Mouse (Mus musculus) gastrocnemius, adult 2 months (tissue): Measurements from ENCODE around the gene Lifr. TPM values are rescaled to one million over a fixed set of nuclear protein-coding genes. Genes with fewer than 3 reads are reported as not detected.

Source experiments
- DNase-seq: peaks from one replicate; pipeline ENCODE4 v3.0.0; 2022
- H3K27ac ChIP-seq: fragments of 200-600 bp; 2 replicates; pipeline ENCODE4 v1.8.1; 2022; ENCODE audit warnings: mild to moderate bottlenecking
- H3K4me3 ChIP-seq: fragments of 200-600 bp; 2 replicates; pipeline ENCODE4 v1.8.1; 2022; ENCODE audit warnings: mild to moderate bottlenecking, moderate library complexity
- CTCF ChIP-seq: fragments of 200-600 bp; IDR thresholded peaks from 2 replicates; pipeline ENCODE4 v1.8.1; 2022; ENCODE audit warnings: antibody characterized with exemption, mild to moderate bottlenecking, moderate library complexity
- intact Hi-C: fragments of 180-260 bp; cut with DNase I; formaldehyde crosslinking; loops from one replicate; pipeline ENCODE4 v1.15.1; 2025
- total RNA-seq, 2 experiments: library from RNA; stranded (reverse); gene quantifications; 2 replicates each; pipeline ENCODE4 v1.2.3; 2021

The Lifr gene
- total RNA-seq, 2 experiments from 2014 or later: 66.2 to 83.3 TPM

GRCm38 (mm10) chr15:7135982-7136562 lies 45.7 kb downstream of the Lifr start:
- intact Hi-C loops: loop anchor here (5.0 kb wide), 1 partner anchor 71 kb away; no protein-coding TSS in a partner anchor
- Histone ChIP-seq H3K4me3 (no peak overlapping the region), H3K27ac (0 out of 2 replicates have a peak overlapping the region, but pooled peaks have one; percentile 67)
- TF ChIP-seq CTCF: no peak
- no peak for DNase-seq

GRCm38 (mm10) chr15:7136912-7137311 lies 46.5 kb downstream of the Lifr start:
- Histone ChIP-seq H3K27ac (peak overlapping the region; percentile 61), H3K4me3 (peak overlapping the region; percentile 53)
- TF ChIP-seq CTCF: no peak
- no peak for DNase-seq
- intact Hi-C loops: loop anchor here (5.0 kb wide), 1 partner anchor 70 kb away; no protein-coding TSS in a partner anchor

DNA sequence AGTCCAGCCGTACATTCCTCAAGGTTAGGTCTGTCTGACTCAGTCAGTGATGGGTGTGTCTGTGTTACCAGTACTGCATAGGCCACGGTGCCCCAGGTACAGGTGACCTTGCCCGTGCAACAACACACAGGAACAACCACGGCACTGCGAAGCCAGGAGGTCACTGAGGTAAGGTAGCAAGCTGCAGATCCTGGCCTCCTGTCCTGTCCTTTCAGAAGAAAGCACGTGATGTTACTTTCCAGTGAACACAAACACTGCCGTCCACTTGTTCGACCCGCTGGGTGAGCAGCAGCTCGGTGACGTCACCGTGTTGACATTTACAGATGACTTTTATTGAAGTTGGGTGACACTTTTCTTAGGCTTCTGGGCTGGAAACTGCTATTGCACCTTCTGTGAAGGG lies 47.2 kb downstream of the Lifr start:
- H3K27ac ChIP-seq: peak overlapping the region; percentile 61
- intact Hi-C loops: loop anchor here (5.0 kb wide), 1 partner anchor 70 kb away; no protein-coding TSS in a partner anchor

GRCm38 (mm10) chr15:7138471-7138870 lies 48.1 kb downstream of the Lifr start:
- intact Hi-C loops: loop anchor here (5.0 kb wide), 1 partner anchor 69 kb away; no protein-coding TSS in a partner anchor
- DNase-seq: no peak
- TF ChIP-seq CTCF: no peak
- Histone ChIP-seq H3K4me3 (no peak overlapping the region), H3K27ac (peak overlapping the region; percentile 61; the same call in 1 of the 2 replicates)

More for the DNA sequence above, 47.2 kb downstream of the Lifr start:
- TF ChIP-seq CTCF: no peak
- H3K4me3 ChIP-seq: peak overlapping the region; percentile 53
- no peak for DNase-seq

DNA sequence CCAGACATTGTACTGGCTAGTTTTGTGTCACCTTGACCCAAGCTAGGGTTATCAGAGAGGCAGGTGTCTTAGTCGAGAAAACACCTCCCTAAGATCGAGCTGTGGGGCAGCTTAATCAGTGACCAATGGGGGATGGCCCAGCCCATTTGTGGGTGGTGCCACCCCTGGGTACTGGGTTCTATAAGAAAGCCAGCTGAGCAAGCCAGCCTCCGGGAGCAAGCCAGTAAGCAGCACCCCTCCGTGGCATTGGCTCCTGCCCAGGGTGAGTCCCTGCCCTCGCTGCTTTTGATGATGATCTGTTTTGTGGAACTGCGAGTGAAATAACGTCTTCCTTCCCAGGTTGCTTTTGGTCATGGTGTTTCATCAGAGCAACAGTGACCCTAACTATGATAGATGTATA lies 49.9 kb downstream of the Lifr start:
- no peak overlapping the region for H3K4me3 ChIP-seq
- H3K27ac ChIP-seq: no peak overlapping the region
- no peak for TF ChIP-seq CTCF
- no peak for DNase-seq
- intact Hi-C loops: no loop called here

- Histone ChIP-seq H3K27ac (peak overlapping the region; percentile 38), H3K4me3 (peak overlapping the region; percentile 21; the same call in 1 of the 2 replicates)
- no peak for DNase-seq
- intact Hi-C loops: no loop called here
- TF ChIP-seq CTCF: no peak
Observed at GRCm38 (mm10) chr15:7141246-7141645, 50.8 kb downstream of the Lifr start.

DNA sequence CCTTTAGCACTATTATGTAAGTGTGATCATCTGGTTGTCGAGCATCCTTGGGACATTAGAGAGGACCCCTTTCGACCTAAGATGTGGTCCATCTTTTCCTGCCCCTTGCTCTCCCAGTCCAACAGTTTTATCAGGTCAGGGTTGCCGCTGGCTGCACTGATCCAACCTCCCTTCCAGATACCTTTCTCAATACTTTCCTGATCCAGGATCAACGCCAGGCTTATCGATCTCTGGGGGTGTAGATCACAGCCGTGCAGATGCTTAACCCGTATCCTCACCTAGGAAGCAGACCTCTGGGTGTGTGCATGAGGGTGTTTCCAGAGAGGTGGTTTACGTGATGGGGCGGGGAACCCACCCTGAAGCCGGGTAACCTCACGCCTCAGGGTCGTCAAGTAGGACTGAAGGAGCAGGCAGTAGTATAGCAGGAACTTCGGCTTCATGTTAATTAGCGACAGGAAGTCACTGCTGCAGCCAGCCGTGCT lies 53.3 kb downstream of the Lifr start:
- H3K27ac ChIP-seq: peak overlapping the region; percentile 67
- no peak for TF ChIP-seq CTCF
- no peak overlapping the region; the same call in 1 of the 2 replicates for H3K4me3 ChIP-seq
- DNase-seq: no peak
- intact Hi-C loops: no loop called here

- peak overlapping the region; percentile 67 for H3K27ac ChIP-seq
- intact Hi-C loops: no loop called here
- TF ChIP-seq CTCF: no peak
- no peak for DNase-seq
- H3K4me3 ChIP-seq: peak overlapping the region; percentile 55
Observed at GRCm38 (mm10) chr15:7144542-7144941, 54.1 kb downstream of the Lifr start.

DNA sequence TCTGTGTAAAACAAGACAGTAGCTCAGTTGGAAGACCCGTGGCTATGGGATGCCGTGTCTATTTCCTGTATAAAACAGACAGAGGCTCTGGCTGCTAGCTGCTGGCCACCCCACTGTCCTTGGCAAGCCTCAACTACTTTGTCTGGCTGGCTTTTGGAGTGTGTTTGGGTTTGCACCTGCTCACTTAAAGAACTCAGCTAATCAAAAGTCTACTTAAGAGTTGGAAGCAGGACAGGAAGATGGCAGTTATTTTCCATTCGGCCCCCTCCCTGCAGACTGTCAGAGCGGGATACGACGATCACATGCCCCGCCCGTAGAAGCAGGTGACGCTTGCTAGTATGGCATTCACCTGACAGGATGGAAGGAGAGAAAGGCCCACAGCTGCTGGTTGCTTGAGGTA lies 54.5 kb downstream of the Lifr start:
- H3K27ac ChIP-seq: peak overlapping the region; percentile 67
- peak overlapping the region; percentile 55 for H3K4me3 ChIP-seq
- DNase-seq: peak; percentile 59
- no peak for TF ChIP-seq CTCF
- intact Hi-C loops: no loop called here

DNA sequence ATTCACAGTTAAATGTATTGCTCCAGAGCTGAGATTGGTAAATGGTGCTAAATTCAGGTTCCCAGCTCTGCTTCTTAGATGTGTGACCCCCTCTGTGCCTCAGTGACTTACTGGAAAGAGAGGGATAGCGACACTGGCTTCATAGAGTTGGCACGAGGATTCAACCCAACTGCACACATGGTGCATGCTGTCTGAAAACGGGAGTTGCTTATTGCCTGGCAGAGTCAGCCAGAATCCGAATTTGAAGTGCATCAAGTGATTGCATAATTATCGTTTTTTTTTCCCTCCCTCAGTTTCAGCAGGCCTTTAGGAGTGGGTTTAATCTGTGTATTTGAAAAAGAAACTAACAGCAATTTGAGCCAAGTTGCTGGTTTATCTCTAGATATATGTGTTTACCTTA lies 55.1 kb downstream of the Lifr start:
- DNase-seq: no peak
- peak overlapping the region; percentile 55 for H3K4me3 ChIP-seq
- intact Hi-C loops: no loop called here

DNA sequence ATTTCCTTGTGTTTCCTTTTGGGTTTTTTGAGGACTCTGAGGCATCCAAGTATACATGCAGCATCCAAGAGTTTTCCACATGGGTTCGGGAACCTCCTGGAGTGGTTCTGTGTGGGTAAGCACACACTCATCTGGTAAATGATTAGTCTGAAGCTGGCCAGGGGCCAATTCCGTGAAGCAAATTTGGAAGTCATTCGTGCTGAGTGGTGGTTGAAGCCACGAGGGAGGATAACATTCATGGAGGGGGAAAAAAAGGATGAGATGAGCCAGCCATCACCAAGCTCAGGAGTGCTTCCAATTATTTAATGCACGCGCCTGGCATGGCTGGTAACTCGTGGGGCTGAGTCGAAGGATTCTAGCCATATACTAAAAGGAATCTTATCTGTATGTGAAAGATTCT lies 56.1 kb downstream of the Lifr start:
- peak overlapping the region; percentile 33; the same call in 1 of the 2 replicates for H3K4me3 ChIP-seq
- intact Hi-C loops: no loop called here
- no peak for TF ChIP-seq CTCF
- H3K27ac ChIP-seq: peak overlapping the region; percentile 67; the same call in 1 of the 2 replicates
- no peak for DNase-seq

More for the DNA sequence above, 55.1 kb downstream of the Lifr start:
- peak overlapping the region; percentile 67 for H3K27ac ChIP-seq
- TF ChIP-seq CTCF: no peak

DNA sequence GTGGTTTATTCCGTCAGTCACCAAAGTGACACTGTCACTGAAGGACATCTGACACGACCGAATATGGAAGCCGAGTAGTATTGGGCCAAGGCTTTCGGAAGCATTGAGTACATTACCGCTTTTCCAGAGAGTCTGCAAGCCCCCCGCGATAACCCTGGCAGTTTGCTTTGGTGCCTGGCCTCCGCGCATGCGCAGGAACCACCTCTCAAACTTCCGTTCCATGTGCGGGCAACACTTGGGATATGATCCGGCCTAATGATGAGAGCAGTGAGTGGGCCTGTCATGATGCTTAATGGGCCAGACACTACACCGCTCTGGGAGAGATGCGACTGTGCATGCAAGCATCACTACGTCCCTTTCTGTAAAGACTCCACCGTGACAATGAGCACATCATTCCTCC lies 59.4 kb downstream of the Lifr start:
- Histone ChIP-seq H3K4me3 (no peak overlapping the region), H3K27ac (no peak overlapping the region)
- intact Hi-C loops: no loop called here
- TF ChIP-seq CTCF: no peak
- DNase-seq: no peak

GRCm38 (mm10) chr15:7150591-7150990 lies 60.2 kb downstream of the Lifr start:
- Histone ChIP-seq H3K27ac (peak overlapping the region; percentile 29; the same call in 1 of the 2 replicates), H3K4me3 (no peak overlapping the region)
- intact Hi-C loops: no loop called here
- peak; percentile 70 for DNase-seq
- TF ChIP-seq CTCF: no peak
